Mouse (Mus musculus) lung, embryonic 14.5 days (tissue): ENCODE data around the gene Zfp968. TPM values are rescaled to one million over a fixed set of nuclear protein-coding genes. Genes with fewer than 3 reads are reported as not detected.
"Not testable (repeated sequence)": the region's sequence is repeated elsewhere in the genome, so short reads cannot be mapped to it uniquely, and the experiment has no call there.

Source experiments
- ATAC-seq: fragments of 200-750 bp; cut with Nextera tagmentation; 2 replicates; pipeline ENCODE4 v1.8.0; 2017; ENCODE audit warnings: mild to moderate bottlenecking, moderate TSS enrichment, moderate library complexity; ENCODE audit not compliant: insufficient read depth
- DNase-seq: peaks from one replicate; pipeline ENCODE4 v3.0.0-alpha.2; 2015
- H3K27ac ChIP-seq: fragments of 300-500 bp; sonication (generic); 2 replicates; pipeline ENCODE4 v1.5.1; 2014; ENCODE audit warnings: low read depth, mild to moderate bottlenecking, moderate library complexity
- H3K27me3 ChIP-seq: fragments of 300-500 bp; sonication (generic); 2 replicates; pipeline ENCODE4 v1.6.1; 2014; ENCODE audit warnings: low read length, control low read depth; ENCODE audit not compliant: insufficient read depth
- H3K36me3 ChIP-seq: fragments of 300-500 bp; sonication (generic); 2 replicates; pipeline ENCODE4 v1.6.1; 2014; ENCODE audit warnings: control low read depth; ENCODE audit not compliant: insufficient read depth
- H3K4me1 ChIP-seq: fragments of 300-500 bp; sonication (generic); 2 replicates; pipeline ENCODE4 v1.6.1; 2014; ENCODE audit warnings: antibody characterized with exemption, control low read depth; ENCODE audit not compliant: insufficient read depth
- H3K4me2 ChIP-seq: fragments of 300-500 bp; sonication (generic); 2 replicates; pipeline ENCODE4 v1.6.1; 2014; ENCODE audit warnings: mild to moderate bottlenecking
- H3K4me3 ChIP-seq: fragments of 300-500 bp; sonication (generic); 2 replicates; pipeline ENCODE4 v1.5.1; 2014; ENCODE audit warnings: low read depth, low read length
- H3K9ac ChIP-seq: fragments of 300-500 bp; sonication (generic); 2 replicates; pipeline ENCODE4 v1.6.1; 2014
- H3K9me3 ChIP-seq: fragments of 300-500 bp; sonication (generic); 2 replicates; pipeline ENCODE4 v1.6.1; 2016; ENCODE audit warnings: low read depth, low read length, control low read depth
- WGBS: fragments of 180-500 bp; shearing (Covaris S2); extraction: QIAGEN DNeasy Blood & Tissue Kit; methylation state at CpG from one replicate; pipeline ENCODE4 v1.1.7; 2014; 5-methylcytosine and 5-hydroxymethylcytosine counted together
- polyA plus RNA-seq: library from polyadenylated mRNA; unstranded; fragments of >200 nt; fragmentation: Nextera tagmentation; extraction: Ambion mirVana; gene quantifications from 2 replicates; pipeline ENCODE4 v1.2.1, GENCODE M21; 2014

The Zfp968 gene
- polyA plus RNA-seq: 5.4 and 7.2 TPM in 2 replicates

DNA sequence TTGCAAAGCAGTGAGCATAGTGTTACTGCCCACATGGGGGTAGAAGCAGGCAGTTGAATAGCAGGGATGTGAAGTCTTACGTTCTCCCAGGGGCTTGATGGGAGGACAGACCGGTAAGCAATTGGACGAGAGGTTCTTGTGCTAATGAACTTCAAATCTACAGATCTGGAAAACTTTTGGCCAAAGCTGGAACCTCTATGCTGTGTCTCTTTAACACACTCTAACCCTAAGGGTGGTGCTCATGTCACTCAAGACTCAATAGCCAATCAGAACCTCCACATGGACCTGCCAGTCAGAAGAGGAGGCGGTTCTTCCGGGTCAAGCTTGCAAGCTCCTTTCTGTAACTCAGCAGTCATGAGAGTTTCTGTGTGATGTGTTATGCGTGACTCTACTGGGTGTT is at the start of gene Zfp968:
Zfp968 (plus strand) TSS at position 301 of the 400 bp plus-strand sequence.
- H3K4me2 ChIP-seq, H3K9me3 ChIP-seq, H3K27me3 ChIP-seq, H3K36me3 ChIP-seq, ATAC-seq, H3K27ac ChIP-seq, H3K4me1 ChIP-seq, H3K9ac ChIP-seq, DNase-seq, H3K4me3 ChIP-seq: not testable (repeated sequence)
- WGBS: no CpG with 5 or more reads among the region's 6 CpGs

DNA sequence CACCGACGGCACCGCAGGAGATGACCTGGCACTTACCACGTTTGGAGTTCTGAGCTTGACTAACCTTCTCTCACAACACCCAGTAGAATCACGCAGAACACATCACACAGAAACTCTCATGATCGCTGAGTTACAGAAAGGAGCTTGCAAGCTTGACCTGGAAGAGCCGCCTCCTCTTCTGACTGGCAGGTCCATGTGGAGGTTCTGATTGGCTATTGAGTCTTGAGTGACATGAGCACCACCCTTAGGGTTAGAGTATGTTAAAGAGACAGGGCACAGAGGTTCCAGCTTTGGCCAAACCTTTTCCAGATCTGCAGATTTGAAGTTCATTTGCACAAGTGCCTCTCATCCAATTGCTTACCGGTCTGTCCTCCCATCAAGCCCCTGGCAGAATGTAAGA is 34.1 kb upstream of the Zfp968 start, which contains the start of gene Gm4631:
Gm4631 (minus strand) TSS at position 101 of the 400 bp plus-strand sequence.
- no CpG with 5 or more reads among the region's 8 CpGs for WGBS
- H3K27ac ChIP-seq, H3K36me3 ChIP-seq, ATAC-seq, DNase-seq, H3K4me3 ChIP-seq, H3K4me2 ChIP-seq, H3K9ac ChIP-seq, H3K9me3 ChIP-seq, H3K4me1 ChIP-seq, H3K27me3 ChIP-seq: not testable (repeated sequence)

Other genes with a start within 250 kb of the Zfp968 start
- gene Gm14399, start 230.4 kb upstream of the Zfp968 start, polyA plus RNA-seq: 7.4 and 8.7 TPM in 2 replicates
- 0.62 and 0.89 TPM in 2 replicates for gene Gm14443, start 196.6 kb upstream of the Zfp968 start, polyA plus RNA-seq
- 5.7 and 11.1 TPM in 2 replicates for gene Gm14391, start 165.5 kb upstream of the Zfp968 start, polyA plus RNA-seq
- 5.5 and 5.9 TPM in 2 replicates for gene Gm14440, start 97.3 kb upstream of the Zfp968 start, polyA plus RNA-seq
- 23.8 and 24.0 TPM in 2 replicates for gene Gm4631, start 34.2 kb upstream of the Zfp968 start, polyA plus RNA-seq
- gene Gm4724, start 63.4 kb downstream of the Zfp968 start, polyA plus RNA-seq: 11.5 and 12.7 TPM in 2 replicates
- 6.6 and 8.4 TPM in 2 replicates for gene Zfp965, start 97.5 kb downstream of the Zfp968 start, polyA plus RNA-seq